Mouse (Mus musculus) bone marrow, adult 2 months (tissue): ENCODE results near the gene Klf1.

Experiments used
- CTCF ChIP-seq: fragments of 200-500 bp; IDR thresholded peaks from 2 replicates; pipeline ENCODE4 v1.5.1; 2011; ENCODE audit warnings: low read length, control low read depth; ENCODE audit not compliant: control insufficient read depth, insufficient read depth
- POLR2A ChIP-seq: fragments of 200-500 bp; IDR thresholded peaks from 2 replicates; pipeline ENCODE4 v1.6.1; 2011; ENCODE audit warnings: low read depth, mild to moderate bottlenecking, control low read depth, low read length, borderline replicate concordance; ENCODE audit not compliant: control insufficient read depth

- TF ChIP-seq CTCF, result no peak
- TF ChIP-seq POLR2A, result no peak
These were observed 17.0 kb upstream of the Klf1 start for GRCm38 (mm10) chr8:84884728-84885127.
